Mouse (Mus musculus) stomach, postnatal 0 days (tissue): ENCODE results near the gene Tial1.

Experiments used
- CTCF ChIP-seq: IDR thresholded peaks from 2 replicates; pipeline ENCODE4 v1.5.1; 2016; ENCODE audit warnings: antibody characterized with exemption, low read depth, mild to moderate bottlenecking, moderate library complexity
- EP300 ChIP-seq: optimal IDR thresholded peaks from 2 replicates; pipeline ENCODE3; 2016; ENCODE audit warnings: antibody characterized with exemption

DNA sequence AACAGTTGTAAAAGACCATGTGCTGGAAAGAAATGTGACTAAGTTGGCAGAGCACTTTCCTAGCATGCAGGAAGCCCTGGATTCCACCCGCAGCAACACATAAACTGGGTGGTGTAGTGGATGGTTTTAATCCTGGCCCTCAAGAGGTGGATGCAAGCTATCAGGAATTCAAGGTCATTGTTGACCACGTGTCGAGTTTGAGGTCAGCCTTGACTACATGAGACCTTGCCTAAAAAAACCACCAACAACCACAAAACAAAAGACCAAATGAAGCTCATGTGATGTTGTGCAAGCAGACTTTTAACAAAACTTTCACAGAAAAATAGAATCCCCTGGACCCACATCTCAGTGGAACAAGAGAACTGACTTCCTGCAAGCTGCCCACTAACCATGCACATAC is 39.0 kb downstream of the Tial1 start:
- TF ChIP-seq CTCF (no peak), EP300 (no peak)
